Mouse (Mus musculus): ENCODE results near the gene Arfip1.
A peak's percentile ranks its signal among the peaks of the same experiment; 100 is the strongest.

The Arfip1 gene

DNA sequence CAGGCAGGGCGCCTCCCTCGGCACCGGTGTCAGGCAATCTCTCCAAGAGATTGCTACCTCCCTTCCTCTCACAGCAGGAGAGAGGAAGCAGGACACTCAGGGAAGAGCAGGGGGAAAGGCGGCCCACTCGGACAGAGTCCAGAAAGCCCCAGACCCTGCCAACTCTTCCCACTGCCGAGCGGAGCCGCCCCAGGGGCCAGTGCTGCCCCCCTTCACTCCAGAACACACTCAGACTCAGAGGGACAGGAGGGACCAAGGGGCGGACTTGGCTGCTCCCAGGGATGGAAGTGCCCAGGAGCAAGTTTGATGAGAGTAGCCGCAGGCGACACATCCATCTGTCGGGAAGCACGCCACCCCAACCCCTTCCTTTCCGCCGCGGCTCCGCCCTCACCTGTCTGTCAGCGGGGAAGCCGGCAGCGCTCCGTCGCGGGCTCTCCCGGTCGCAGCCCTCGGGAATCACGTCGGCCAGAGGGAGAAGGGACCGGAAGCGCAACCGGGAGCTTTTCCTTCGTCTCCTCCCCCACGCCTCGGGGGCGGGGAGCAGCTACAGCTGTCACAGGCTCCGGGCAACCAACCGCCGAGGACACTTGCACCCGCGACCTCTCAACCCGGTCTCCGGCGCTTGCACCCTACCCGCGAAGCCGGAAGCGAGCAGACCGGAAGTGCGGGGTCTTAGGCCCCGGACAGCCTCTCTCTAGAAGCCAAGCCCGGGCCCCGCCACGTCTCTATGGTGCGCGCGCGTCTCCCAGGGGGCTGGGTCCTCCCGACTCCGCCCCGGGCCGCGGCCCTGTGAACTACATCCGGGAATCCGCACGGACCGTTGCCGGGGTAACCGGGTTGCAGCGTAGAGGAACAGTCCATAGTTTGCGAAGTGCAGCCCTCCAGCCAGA, at the start of gene Arfip1:
TSS of gene Arfip1 (minus strand) at position 603 of the 890 bp plus-strand sequence.
- DNase-seq (ENCODE audit: low read depth, low spot score) = peak; percentile 92

- no peak for DNase-seq (ENCODE audit: low read depth, low spot score)
These were observed 49.2 kb upstream of the Arfip1 start for GRCm38 (mm10) chr3:84631586-84631985.

GRCm38 (mm10) chr3:84622026-84622425, 39.6 kb upstream of the Arfip1 start:
- DNase-seq (ENCODE audit: low read depth, low spot score) = peak; percentile 34

DNA sequence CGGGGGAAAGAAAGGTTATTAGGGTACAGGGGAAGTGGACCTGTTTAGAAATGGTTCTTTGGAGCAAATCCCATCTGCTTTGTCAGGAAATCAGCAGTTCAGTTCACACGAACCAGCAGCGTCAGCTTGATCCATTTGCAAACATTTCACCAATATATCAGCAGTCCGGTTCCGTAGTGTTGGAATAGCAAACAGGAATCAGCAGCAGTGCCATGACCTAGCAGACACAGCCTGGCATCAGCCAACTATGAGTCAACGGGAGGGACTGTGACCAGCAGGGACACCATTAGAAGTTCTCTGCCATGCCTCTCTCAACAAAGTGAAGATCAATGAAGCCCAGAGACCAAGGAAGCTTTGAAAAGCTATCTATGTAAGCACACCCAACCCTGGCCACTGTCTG, 37.3 kb upstream of the Arfip1 start:
- DNase-seq (ENCODE audit: low read depth, low spot score) = no peak

- DNase-seq (ENCODE audit: low read depth, low spot score) = no peak
These were observed 36.6 kb upstream of the Arfip1 start for GRCm38 (mm10) chr3:84619056-84619455.

- no peak for DNase-seq (ENCODE audit: low read depth, low spot score)
These were observed 36.2 kb upstream of the Arfip1 start for GRCm38 (mm10) chr3:84618627-84619026.

- no peak for DNase-seq (ENCODE audit: low read depth, low spot score)
These were observed 33.4 kb upstream of the Arfip1 start for GRCm38 (mm10) chr3:84615856-84616225.

- DNase-seq (ENCODE audit: low read depth, low spot score) = peak; percentile 56
These were observed 32.8 kb upstream of the Arfip1 start for GRCm38 (mm10) chr3:84615050-84615855.

DNA sequence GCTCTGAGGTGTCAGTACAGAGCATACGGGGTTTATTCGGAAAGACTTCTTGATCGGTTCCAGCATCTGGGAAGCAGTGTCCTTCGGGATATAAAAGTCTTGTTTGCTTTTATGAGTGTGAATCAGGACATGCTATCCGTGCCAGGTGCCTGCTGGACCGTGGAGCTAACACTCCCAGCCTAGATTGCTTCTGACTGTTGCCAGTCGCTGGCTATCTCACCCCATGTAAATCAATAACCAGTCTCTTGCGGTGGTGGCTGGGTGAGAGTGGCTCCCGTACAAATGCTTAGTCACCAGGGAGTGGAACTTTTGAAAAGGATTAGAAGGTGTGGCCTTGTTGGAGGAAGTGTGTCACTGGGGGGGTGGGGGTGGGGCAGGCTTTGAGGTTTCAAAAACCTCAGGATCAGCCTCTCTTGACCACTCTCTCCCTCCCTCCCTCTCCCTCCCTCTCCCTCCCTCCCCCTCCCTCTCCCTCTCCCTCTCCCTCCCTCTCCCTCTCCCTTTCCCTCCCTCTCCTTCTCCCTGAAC, 27.8 kb upstream of the Arfip1 start:
- no peak for DNase-seq (ENCODE audit: low read depth, low spot score)

GRCm38 (mm10) chr3:84603212-84603611, 20.8 kb upstream of the Arfip1 start:
- no peak for DNase-seq (ENCODE audit: low read depth, low spot score)

DNA sequence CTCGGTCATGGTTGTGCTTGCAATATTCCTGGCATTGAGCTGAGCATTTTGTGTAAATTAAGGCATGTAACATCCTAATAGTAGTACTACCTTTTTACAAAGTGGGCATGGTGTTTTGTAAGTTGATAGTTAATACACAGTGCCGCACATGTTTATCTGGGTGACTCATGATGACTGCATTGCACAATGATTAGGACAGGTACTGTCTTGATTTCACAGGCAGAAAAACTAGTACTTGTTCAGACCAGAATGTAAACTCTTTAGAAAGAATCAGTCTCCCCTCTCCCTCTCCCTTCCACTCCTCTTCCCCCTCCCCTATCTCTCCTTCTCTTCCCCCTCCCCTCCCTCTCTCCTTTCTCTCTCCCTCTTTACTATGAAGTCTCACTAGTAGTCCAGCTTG, 20.3 kb upstream of the Arfip1 start:
- no peak for DNase-seq (ENCODE audit: low read depth, low spot score)

- no peak for DNase-seq (ENCODE audit: low read depth, low spot score)
These were observed 19.6 kb upstream of the Arfip1 start for GRCm38 (mm10) chr3:84601870-84602495.

GRCm38 (mm10) chr3:84598756-84599155, 16.3 kb upstream of the Arfip1 start:
- DNase-seq (ENCODE audit: low read depth, low spot score) = no peak

- DNase-seq (ENCODE audit: low read depth, low spot score) = no peak
These were observed 15.7 kb upstream of the Arfip1 start for GRCm38 (mm10) chr3:84597996-84598734.

DNA sequence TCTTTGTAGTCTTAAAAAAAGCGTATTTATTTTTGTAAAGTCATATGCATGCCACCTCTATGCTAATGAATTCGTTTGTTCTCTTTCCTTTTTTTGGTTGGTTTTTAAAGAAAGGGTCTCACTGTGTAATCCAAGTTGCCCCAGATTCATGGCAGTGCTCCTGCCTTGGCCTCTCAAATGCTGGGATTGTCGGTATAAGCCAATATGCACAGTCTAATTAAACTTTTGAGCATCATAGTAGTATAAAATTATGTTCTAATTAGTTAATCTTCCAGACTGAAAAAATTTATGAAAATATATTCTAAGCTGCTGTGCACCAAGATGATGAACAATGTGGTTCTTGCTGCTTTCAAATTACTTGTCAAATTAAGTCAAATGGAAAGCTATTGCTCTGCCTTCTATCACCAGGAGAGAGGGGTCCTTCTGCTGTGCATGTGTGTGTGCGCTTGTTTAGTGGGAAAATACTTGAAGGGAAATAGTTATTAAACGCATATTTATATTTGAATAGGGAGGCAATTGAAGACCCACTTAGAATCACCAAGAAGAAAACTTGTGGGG, 13.3 kb upstream of the Arfip1 start:
- DNase-seq (ENCODE audit: low read depth, low spot score) = no peak

DNA sequence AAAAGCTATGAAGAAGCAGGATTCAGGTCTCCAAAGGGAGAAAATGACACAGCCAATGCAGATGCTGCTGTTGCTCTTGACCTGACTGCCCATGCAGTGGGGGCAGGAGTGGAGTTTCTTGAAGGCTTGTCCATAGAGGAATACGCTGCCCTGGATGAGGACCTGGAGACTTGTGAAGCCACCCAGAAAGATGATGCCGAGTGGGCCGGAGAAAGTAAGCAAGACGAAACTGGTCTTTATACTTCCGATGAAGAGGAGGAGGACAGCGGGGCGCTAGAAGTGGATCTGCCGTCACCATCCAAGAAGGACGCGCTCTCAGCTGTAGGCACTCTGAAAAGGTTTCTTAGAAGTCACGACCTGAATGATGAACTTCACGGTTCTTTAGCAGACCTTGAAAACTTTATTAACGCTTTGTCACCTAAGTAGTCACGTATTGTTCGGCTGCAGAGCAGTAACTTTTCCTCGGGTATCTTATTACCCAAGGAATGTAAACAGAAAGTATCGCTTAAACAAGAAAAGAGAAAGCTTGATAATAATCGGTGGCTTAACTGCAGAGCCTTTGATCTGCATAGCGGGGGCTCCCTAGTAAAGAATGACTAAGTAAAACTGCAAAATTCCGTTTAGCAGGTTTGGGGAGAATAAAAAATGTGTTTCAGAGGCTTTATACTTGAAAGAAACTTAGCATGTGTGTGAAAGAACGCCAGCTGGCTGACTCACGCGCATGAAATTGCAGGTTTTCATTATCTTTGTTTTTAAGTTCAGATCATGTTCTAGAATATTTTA, 12.7 kb upstream of the Arfip1 start:
- DNase-seq (ENCODE audit: low read depth, low spot score) = peak; percentile 29

- DNase-seq (ENCODE audit: low read depth, low spot score) = no peak
These were observed 10.8 kb upstream of the Arfip1 start, which contains the start of gene Tigd4 for GRCm38 (mm10) chr3:84593274-84593673. Gene Tigd4, plus strand, starts transcription at chr3:84593574.

GRCm38 (mm10) chr3:84586736-84587135, 4.3 kb upstream of the Arfip1 start:
- DNase-seq (ENCODE audit: low read depth, low spot score) = no peak

DNA sequence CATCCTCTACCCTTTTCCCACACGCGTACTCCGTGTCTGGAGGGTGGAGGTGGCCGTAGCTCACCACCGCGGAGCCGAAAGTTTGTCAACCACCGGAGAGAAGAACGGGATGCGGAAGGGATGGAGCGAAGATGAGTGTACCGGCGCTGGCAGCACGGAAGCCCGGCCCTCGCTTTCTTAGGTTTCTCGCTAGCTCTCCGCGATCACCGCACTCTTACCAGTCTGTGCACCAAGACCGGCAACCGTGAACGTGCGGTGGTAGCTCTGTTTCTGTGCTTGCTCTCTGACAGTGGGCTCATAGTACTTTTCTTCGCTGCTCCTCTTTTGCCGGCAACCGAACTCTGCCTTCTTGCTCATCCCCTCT, 470 bp upstream of the Arfip1 start:
- no peak for DNase-seq (ENCODE audit: low read depth, low spot score)

GRCm38 (mm10) chr3:84581696-84582022, 766 bp downstream of the Arfip1 start:
- DNase-seq (ENCODE audit: low read depth, low spot score) = peak; percentile 57

Data from CD4-positive helper T cell, adult 2 months (primary cell).